Mouse (Mus musculus): ENCODE measurements at regions not wholly inside any gene's neighbourhood (a gene's known extent, or its start where the extent isn't known, plus 50 kb on each side); places are given as distances from the start of the nearest gene placed in this dataset.
"Not testable (repeated sequence)": the region's sequence is repeated elsewhere in the genome, so short reads cannot be mapped to it uniquely, and the experiment has no call there.

DNA sequence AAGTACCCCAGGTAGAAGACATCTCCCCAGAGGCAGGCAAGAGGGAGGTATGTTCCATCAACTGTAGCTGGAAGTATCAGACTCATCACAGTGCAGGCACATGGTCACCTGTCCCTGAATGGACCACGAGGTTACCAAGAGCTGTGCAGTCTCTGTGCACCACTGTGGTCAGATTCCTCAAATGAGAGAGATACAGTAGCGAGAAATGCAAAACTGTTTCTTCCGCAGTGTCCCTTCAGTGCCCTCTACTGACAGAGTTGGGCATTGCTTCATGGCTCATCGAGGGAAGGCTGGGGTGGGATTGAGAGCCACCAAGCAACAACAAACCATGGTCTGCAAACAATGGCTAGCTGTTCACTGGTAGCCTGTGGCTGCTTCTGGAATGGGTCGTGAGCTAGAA, 406.9 kb downstream of the Ptpru start:
- DNase-seq, result peak; percentile 18 to 38

DNA sequence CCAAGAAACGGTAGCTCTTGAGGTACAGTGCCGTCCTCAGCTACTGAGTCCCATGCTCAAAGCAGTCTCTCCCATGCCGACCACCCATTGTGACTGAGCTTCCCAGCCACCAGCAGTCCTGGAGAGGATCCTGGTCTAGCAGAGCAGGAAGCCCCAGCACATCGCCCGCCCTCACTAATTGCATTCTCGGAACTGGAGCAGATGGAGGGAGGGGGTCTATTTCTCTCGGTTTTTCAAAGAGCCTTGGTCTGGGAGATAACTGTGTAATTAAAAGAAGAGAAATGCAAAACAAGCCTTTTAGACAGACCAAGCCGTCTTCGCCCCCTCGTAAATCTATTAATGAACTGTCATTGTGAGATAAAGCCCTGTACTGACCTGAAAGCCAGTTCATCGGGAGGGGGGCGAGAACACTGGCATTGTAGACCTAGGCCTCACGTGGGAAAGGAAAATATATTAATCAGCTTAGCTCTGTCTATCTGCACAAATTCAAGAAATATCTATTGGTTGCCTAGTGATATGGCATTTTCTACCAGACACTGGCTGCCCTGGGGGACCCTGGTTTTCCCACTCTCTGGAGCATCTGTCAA, 405.4 kb downstream of the Ptpru start:
- no peak for DNase-seq

DNA sequence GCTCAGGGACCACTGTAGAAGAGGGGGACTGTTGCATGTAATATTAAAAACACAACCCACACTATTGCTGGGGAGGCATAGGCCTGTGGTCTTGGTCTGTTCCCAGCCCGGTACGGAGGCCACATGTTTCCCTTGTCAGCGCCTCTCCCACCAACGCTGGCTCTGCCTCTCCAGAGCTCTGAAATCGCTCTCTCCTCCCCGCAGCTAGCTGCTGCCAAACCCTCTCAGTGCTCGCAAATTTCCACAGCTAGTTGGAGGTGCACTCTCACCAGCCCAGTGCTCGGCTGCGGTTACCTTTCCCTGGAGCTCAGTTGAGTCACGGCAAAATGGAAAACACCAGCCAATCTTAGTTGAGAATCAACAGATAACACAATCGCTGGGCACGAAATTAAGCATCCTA, 402.9 kb downstream of the Ptpru start:
- DNase-seq, result no peak

DNA sequence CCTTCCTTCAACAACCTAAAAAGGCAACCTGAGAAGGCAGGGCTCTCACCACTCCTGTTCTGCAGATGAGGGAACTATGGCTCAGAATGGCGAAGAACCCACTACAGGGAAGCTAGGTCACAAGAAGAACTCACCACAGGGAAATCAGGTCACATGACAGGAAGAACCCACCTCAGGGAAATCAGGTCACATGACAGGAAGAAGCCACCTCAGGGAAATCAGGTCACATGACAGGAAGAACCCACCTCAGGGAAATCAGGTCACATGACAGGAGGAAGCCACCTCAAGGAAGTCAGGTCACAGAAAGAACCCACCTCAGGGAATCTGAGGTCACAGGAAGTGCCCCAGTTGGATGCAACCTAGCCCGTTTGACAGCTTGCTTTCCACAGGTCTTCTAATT, 399.7 kb downstream of the Ptpru start:
- no peak for DNase-seq

DNA sequence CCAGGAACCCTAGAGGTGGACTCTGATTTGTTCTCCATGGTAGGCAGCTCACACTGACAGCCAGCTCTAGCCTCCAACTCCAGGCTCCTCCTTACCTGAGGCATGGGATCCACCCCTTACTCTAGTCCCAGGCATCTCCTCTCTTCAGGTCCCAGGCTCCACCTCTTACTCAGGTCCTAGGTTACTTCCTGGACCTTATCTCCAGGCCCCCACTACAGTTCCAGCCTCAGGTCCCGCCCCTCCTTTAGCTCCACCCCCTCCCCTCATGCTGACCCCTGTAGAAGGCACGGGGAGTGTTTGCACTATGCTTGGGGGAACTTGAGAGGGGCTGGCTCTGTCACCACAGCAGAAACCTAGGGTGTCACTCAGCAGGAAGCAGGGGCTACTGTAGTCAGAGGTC, 399.2 kb downstream of the Ptpru start:
- DNase-seq, result peak in 1 of 2 experiments; percentile 10

DNA sequence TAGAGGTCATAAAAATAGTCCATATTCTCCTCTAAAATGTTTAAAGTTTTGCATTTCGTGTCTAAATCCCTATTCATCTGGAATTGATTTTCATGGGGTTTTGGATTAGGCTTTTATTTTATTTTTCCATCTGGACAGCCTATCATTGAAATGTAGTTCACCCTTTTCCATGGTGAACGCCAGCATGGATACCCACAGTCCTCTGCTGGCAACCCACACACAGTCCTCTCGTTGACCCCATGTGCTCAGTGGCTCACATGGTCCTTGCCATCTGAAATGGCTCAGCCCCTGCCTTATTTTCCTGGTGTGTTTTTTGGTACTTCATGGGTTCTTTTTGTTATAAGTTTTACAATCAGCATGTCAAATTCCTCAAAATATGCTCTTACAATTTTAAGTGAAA, 397.2 kb downstream of the Ptpru start:
- DNase-seq, result no peak

DNA sequence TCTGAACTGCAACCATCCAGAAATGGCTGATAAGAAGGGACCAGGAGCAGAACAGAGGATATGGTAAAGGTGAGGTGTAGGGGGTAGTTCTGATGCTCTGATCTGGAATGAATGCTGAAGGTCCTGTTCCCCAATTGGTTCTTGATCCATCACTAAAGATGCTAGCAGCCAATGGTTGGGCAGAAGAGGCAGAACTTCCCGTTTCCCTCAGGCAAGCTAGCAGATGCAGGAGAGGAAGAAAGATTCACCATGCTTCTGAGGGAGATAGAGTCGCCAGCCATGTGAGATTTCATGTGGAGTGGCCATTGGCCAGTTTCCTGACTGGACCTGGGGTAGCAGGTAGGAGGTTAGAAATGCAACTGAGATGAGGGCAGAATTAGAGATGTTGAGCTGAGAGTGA, 394.6 kb downstream of the Ptpru start:
- no peak for DNase-seq

DNA sequence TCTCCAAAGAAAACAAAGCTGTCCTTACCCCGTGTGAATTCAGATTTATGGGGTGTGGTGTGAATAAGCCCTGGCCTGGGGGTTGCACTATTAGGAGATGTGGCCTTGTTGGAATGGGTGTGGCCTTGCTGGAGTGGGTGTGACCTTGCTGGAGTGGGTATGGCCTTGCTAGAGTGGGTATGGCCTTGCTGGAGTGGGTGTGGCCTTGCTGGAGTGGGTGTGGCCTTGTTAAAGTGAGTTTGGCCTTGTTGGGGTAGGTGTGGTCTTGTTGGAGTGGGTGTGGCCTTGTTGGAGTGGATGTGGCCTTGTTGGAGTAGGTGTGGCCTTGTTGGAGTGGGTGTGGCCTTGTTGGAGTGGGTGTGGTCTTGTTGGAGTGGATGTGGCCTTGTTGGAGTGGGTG, 387.8 kb downstream of the Ptpru start:
- not testable (repeated sequence) for DNase-seq

DNA sequence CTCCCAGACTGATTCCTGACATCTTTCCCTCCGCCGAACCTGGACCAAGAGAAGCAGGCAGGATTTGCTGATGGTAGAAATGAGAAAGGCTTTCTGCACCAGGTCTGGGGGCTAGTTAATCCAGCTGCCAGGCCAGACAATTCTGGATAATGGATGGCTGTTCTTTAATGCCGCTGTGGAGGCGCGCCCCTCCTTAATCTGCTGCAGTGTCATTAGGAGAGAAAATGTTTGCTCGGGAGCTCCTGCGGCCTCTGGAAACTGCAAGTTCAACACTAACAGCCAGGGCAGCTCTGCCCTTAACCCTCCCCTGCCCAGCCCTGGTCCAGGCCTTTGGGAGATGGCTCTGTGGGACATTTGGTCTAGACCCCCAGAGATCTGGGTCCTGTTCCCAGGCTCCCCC, 380.5 kb downstream of the Ptpru start:
- no peak for DNase-seq

DNA sequence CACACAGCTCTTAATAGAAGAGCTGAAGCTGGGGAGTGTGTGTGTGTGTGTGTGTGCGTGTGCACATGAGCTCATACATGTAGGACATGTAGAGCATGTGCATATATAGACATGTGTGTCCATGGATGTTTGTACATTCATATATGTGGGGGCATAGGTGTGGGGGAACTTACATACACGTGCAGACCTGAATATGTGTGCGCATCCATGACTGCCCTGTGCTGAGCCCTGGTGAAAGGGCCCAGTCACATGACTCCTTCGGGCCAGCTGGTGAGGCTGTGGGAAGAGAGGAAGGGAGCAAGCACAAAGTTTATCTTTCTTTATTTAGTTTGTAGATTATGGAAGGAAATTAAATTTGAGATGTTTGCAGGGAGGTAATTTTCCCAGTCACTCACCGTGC, 378.3 kb downstream of the Ptpru start:
- no peak for DNase-seq

DNA sequence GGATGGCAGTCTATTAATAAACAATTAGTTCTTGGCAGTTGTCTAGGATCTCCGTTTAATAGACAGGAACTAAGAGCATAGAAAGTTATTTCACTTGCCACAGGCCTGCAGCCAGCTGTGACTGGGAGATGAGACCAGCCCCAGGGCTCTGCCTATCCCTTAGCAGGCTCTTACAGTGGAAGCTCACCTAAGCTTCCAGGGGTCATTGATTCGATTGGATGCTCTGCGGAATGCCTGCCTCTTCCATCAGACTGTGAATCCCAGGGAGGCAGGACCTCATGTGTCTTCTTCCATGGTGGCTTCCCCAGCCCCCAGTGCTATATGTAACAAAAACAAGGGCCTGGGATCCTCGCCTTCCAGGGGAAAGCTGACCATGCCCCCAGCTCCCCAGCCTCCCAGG, 376.8 kb downstream of the Ptpru start:
- DNase-seq, result no peak

DNA sequence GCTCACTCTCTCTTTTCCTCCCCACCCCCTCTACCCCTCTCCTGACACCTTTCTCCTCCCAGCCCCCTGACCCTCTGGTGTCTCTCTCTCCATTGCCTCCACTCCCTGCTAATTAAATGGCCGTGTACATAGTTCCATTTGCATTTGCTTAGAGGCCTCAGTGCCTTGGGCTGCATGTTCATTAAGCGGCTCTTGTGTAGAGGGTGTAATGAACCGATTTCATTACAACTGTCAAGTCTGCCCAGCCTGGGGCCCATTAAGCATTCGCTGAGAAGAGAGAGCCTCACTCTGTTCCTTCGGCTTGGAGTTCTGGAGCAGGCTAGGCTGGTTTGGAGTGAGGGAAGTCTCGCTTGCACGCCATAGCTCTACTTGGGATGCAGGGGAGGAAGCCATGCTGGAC, 376.4 kb downstream of the Ptpru start:
- DNase-seq, result no peak

DNA sequence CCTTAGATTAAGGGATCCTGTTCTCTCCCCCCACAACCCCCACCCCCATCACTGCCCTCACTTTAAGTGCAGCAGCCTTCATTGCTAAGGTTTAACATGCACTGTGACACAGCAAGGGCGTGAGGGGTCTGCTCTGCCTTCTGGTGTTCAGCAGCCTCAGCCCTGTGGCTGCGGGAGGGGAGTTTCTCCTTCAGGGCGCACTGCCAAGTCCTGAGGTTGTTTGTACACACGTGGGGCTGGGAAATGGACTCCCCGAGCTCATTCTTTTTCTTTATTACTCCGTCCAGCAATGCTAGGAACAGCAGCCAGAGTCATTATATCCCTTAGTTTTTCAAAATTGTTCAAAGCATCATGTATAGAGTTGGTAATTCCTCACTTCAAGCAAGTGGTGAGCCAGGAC, 363.1 kb downstream of the Ptpru start:
- DNase-seq, result no peak

DNA sequence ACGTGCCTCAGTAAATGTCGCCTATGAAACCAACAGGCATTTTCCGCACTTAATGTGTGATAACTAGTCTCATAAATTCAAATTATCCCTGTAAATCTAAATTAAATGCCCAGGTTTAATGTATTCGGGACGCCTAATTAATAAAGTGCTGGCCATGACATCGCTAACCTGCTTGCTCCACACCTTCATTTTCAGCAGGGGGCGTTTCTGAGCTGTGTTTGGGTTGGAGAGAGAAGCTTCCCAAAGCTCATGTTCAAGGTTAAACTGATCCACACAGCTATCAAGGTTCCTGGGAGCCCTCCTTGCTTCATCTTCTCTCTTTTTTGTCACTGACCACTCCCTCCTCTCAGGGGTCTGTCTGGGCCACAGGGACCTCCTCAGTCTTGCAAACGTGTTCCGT, 359.2 kb downstream of the Ptpru start:
- DNase-seq, result no peak

DNA sequence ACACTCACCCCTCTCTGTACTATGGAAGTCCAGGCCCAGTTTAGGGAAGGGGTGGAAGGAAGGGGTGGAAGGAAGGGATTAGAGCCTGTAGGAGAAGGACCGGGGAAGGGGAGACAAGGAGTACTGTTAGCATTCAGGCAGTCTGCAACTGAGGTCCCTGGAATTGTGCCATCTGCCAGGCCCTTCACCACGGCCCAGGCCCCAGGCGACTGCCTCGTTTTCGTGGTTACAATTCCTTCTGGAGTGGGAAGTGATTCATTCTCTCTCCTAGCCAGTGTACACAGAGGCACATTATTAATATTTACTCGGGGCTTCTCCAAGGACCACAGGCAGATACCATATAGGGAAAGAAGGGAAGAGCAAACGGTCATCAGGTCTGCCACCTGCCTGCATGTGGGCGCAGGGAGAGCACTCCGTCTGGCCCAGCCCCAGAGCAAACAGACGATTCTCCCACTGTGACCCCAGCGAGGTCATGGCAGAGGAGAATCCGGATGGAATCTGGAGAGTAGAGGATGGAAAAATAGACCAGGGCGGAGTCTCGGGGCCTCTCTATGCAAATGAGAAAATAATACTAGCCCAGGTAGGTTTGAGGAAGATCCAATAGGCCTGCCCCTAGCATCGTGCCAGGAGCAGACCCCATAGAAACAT, 354.0 kb downstream of the Ptpru start:
- DNase-seq, result peak in 1 of 2 experiments; percentile 14

DNA sequence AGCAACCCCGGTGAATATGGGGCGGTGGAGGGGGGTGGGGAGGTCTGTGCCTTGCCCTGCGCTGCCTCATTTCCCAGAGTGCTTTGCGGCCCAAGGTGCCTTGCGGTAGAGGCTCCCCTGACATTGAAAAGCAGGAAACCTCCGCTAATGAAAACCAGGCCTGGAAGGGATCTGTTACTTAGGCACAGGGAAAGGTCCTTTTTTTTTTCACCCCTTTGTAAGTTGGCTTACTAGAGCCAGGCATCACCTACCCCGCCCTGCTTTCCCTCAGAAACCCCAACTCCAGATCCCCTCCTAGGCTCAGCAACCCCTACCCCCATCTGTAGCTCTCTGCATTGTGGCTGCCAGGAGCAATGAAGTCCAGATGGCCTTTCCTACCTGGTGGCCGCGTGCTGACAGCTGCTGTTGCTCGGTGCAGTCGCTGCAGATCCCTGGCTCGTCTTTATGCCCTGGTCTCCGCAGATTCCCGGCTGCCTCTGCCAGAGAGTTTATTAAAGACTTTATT, 353.4 kb downstream of the Ptpru start:
- no peak for DNase-seq

DNA sequence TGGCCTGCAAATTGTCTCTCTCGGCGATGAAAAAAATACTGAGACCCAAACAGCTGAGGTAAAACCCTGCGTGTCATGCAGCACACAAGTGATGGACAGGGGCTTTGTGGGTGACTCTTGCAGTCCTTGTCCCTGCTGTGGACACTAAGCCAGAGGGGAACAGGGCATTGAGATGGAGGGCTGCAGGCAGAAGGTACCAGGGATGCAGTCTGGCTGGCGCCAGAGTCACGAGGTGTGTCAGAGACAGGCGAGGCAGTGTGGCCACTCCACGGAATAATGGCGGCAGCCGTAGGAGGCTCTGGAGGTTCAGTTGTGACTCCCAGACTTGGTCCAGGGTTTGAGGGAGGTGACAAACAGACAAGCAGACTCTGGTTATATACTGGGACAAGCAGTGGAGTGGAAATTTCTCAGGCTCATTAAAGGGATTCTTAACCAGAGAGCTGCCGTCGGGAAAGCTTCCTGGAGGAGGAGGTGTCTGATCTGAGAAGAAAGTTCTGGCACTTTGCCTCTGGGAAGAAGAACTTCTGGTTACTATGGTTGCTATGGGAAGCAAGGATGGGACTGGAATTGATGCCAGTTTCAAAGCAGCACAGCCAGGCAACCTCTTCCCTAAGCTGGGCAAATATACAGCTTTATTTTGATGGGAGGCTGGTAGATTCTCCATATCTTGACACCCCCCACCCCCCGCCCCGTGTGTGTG, 352.8 kb downstream of the Ptpru start:
- DNase-seq, result no peak

DNA sequence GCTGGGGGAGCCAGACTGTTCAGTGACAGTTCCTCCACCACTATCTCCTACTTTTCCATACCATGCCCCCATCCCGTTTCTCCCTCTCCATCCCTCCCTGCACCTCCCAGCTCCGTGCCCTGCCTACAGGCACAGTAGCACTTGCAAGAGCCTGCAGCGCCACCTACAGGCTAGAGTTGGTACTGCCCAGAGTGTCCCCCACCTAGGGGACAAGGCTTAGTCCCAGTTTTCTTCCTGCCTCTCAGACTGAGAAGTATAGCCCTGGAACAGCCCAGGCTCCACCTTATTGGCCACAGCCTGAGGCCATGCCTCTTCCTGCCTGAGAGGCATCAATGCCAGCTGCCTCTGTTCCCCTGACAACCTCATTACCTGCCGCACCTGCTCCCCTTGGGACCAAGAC, 351.3 kb downstream of the Ptpru start:
- peak; percentile 46 to 67 for DNase-seq

DNA sequence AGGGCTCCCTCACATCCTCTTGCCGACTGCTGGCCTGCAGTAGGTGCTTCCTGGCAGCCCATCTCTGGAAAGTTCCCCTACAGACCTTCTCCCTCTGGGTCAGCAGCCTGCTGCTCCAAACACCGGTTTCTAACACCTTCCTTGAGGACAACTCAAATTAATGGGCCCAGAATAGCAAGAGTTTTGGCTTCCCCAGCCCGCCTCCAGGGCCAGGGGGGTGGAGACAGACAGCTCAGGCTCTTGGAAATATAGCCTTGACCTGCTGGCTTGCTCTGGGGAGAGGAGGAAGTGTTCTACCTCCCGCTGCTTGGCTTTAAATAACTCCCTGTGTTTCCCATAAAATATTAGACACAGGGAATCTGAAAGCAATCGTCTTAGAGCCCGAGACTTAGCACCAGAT, 349.8 kb downstream of the Ptpru start:
- no peak for DNase-seq

DNA sequence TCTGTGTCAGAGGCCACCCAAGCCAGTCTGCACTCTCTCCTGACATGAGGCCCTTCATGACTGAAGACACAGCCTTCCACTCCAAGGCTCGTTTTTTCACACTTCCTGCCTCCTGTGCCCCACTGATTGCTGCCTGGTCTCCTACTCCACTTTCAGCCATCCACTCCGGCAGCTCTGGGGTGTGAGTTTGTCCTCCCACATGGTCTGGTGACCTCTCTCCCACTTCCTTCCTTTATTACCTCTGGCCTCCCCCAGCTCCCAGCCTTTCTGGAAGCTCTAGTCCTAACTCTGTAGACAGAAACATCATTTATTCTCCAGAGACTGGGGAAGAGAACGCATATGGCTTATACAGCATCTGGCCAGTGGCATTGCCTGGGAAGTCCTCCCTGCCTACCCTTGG, 349.0 kb downstream of the Ptpru start:
- no peak for DNase-seq

DNA sequence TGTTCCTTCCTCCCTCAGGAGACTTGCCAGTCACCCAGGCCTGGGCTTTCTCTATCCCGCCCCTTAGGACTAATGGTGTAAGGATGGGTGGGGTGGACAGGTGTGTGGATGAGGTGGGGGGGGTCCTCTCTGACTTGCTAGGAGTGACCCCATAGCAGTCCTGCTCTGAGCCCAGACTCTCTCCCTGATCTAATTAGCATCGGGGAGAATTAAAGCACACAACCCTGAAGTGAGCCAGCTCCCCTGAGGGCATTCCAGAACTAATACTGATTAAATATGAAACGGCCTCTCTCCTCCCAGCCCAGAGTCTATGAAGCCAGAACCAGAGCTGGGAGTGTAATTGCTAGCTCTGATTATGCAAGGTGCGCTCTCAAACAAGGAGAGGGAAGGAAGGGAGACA, 346.1 kb downstream of the Ptpru start:
- DNase-seq, result no peak

DNA sequence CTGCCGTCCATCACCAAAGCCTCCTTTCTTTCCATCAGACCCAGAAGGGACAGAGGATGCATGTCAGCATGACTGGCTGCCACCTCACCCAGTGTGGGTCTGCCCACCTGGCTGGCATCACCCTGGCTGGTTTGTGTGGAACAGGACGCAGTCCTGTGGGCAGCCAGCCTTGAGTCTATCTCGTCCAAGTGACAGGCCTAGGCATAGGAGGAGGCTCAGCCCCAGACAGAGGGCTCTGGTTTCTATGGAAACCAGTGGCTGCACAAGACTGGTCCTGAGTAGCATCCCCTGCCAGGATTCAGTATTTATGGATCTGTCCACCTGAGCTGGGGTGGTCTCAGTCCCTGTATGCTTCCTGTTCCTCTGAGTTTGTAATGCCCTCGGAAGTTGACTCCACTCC, 344.4 kb downstream of the Ptpru start:
- no peak for DNase-seq

DNA sequence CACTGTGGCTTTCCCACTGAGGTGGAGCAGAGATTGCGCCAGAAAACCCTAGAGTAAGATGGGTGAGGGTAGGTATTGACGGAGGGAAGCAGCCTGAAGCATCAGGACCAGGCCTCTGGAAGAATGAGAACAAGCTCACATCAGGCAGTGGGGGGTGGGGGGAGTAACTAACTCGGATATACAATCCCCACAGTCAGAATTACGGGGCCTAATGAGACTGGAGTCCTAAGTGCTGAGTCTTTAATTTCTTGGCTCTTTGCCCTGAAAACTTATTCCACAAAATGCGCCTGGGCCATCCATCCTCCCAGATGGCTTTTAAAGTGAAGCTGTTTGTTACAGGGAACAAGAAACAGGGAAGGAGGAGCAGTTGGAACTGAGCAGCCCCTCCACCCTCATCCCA, 341.2 kb downstream of the Ptpru start:
- DNase-seq, result no peak

DNA sequence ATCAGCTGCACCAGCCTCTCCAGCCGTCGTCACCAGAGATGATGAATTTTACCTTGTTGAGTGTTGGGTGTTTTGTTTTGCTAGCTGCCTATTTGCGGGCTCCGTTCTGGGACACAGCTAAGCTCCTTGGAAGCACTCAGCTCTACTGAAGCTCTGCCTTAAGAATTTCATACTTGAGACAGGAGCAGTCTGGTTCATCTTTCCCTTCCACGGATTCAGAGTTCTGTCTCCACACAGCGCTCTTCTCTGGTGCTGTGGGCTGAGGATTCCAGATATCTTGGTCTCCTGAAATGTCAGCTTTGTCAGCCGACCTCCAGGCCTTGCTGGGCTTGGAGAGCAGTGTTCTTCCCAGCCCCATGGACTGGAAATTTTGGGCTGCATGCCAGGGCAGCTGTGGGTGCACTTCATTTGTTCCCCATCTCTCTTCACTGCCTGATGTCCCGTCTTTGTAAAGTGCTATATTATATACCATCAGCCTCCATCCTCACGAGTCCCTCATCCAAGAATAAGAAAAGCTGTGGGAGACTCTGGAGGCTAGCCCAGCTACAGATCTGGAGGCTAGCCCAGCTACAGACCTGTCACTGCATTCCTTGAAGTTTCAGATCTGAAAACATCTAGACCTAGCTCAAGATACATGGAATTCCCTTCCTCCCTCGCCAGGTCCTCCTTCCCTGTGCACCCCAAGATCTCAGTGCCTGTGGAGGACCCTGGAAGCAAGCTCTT, 337.0 kb downstream of the Ptpru start:
- no peak for DNase-seq
